Mouse (Mus musculus) CD8-positive naive resting alpha-beta T cell, adult 57 days (primary cell): ENCODE data around the gene Olfr766-ps1. TPM values are rescaled to one million over a fixed set of nuclear protein-coding genes. Genes with fewer than 3 reads are reported as not detected.

Source experiments
- total RNA-seq: library from RNA; stranded (reverse); gene quantifications from one replicate; pipeline ENCODE4 v1.2.4, GENCODE M21; 2023

The Olfr766-ps1 gene
- total RNA-seq: not detected

DNA sequence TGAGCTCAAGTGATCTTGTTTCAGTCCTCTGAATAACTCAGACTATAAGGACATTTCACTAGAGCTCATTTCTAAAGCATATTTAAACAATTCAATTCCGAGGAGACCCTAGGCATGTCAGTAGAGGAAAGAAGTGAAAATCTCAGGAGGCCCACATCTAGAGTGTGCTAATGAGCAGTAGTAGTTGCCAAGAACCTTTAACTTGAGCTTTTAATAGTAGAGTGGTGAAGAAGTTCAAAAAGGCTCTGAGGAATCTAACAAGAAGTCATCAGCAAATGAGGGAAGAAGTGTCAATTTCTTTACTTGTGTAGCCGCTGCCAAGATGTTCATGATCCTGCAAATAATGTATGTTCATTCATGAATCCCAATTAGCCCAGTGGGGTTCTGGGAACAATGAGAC, at the start of gene Olfr766-ps1:
Gene Olfr766-ps1 (minus strand): TSS at position 101 of the 400 bp plus-strand sequence.

DNA sequence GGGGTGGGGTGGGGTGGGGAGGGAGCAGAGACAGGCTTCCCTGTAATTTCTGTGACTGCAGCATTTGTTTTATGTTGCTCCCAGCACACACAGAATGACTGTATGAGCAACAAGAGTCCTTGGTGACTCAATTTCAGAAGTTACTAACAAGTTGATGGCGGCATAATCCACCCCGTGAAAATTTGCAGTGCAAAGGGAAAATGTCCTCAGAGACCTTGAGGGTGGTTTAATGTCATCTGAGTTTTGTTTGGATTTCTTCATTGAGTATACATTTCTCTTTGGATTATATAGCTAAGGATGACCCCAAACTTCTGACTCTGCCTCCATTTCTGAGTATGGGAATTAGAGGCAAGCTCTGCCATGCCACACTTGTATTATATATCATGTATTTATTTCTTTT, 49.0 kb upstream of the Olfr766-ps1 start, which contains the start of gene Olfr769:
Gene Olfr769 (minus strand): TSS at position 101 of the 400 bp plus-strand sequence.

DNA sequence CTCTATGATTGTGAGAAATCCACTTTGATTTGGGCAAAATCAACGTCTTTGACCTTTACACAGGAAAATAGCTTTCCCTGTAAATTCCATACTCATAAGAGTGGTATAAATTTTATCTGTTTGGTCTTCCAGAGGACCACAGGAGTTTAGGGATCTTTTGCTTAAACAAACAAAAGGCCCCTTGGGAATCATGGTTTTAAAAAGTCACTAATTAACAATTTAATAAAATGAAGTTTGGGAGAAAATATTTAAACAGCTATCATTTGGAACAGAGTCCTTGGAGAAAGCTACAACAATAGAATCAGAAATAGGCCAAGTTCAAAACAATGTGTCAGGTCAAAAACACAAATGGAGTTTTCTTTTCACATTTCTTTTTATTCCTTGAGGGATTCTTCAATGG, 30.5 kb upstream of the Olfr766-ps1 start, which contains the start of gene Olfr768:
Gene Olfr768 (minus strand): TSS at position 101 of the 400 bp plus-strand sequence.

GRCm38 (mm10) chr10:129082810-129083209, 14.0 kb upstream of the Olfr766-ps1 start, which contains the start of gene Olfr767:
Gene Olfr767 (minus strand): TSS chr10:129082910.

DNA sequence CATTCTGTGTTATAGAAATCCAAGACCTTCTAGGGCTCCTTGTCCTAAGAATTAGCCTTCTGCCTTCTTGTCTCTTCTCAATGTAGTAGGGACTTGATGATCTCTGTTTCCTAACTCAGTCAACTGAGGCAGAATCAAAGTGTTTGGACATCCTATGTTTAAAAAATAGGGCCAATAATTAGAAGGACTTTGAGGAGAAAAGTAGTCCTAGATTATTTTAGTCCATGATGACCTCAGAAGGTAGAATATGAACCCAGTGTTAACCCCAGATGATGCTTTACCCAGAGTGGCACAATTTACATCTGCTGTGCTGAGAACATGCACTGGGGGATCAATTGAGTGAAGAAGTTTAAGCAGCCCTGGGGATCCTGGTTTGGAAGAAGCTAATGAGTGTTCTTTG, 18.9 kb downstream of the Olfr766-ps1 start, which contains the start of gene Olfr765:
Gene Olfr765 (minus strand): TSS at position 101 of the 400 bp plus-strand sequence.

GRCm38 (mm10) chr10:129039796-129040195, 29.0 kb downstream of the Olfr766-ps1 start, which contains the start of gene Olfr764-ps1:
Gene Olfr764-ps1 (minus strand): TSS chr10:129039896.

Other genes with a start within 250 kb of the Olfr766-ps1 start
- 23.2 TPM for gene Ormdl2, start 247.3 kb downstream of the Olfr766-ps1 start, total RNA-seq
- gene Gdf11, start 177.3 kb downstream of the Olfr766-ps1 start, total RNA-seq: 6.6 TPM
- 0.52 TPM for gene Cd63, start 168.0 kb downstream of the Olfr766-ps1 start, total RNA-seq
- gene Rdh5, start 146.1 kb downstream of the Olfr766-ps1 start, total RNA-seq: 7.5 TPM
- gene Bloc1s1, start 144.9 kb downstream of the Olfr766-ps1 start, total RNA-seq: 54.5 TPM
- 3.3 TPM for gene Itga7, start 135.2 kb downstream of the Olfr766-ps1 start, total RNA-seq
- gene Mettl7b, start 108.0 kb downstream of the Olfr766-ps1 start, total RNA-seq: not detected
- 4.0 TPM for gene Olfr9, start 79.5 kb downstream of the Olfr766-ps1 start, total RNA-seq
- gene Olfr763, start 58.2 kb downstream of the Olfr766-ps1 start, total RNA-seq: 1.0 TPM
- gene Olfr764-ps1, start 29.1 kb downstream of the Olfr766-ps1 start, total RNA-seq: not detected
- gene Olfr765, start 19.0 kb downstream of the Olfr766-ps1 start, total RNA-seq: not detected
- not detected for gene Olfr767, start 13.9 kb upstream of the Olfr766-ps1 start, total RNA-seq
- gene Olfr768, start 30.4 kb upstream of the Olfr766-ps1 start, total RNA-seq: not detected
- not detected for gene Olfr769, start 48.9 kb upstream of the Olfr766-ps1 start, total RNA-seq
- not detected for gene Olfr770, start 70.0 kb upstream of the Olfr766-ps1 start, total RNA-seq
- not detected for gene Olfr771, start 95.8 kb upstream of the Olfr766-ps1 start, total RNA-seq
- not detected for gene Olfr772, start 108.9 kb upstream of the Olfr766-ps1 start, total RNA-seq
- gene Olfr773, start 118.4 kb upstream of the Olfr766-ps1 start, total RNA-seq: not detected
- gene Olfr774, start 167.2 kb upstream of the Olfr766-ps1 start, total RNA-seq: not detected
- gene Olfr775, start 179.4 kb upstream of the Olfr766-ps1 start, total RNA-seq: not detected
- not detected for gene Olfr776, start 190.2 kb upstream of the Olfr766-ps1 start, total RNA-seq
- gene Olfr777, start 202.5 kb upstream of the Olfr766-ps1 start, total RNA-seq: not detected
- gene Olfr780, start 249.1 kb upstream of the Olfr766-ps1 start, total RNA-seq: not detected